Mouse (Mus musculus): ENCODE measurements at regions not wholly inside any gene's neighbourhood (a gene's known extent, or its start where the extent isn't known, plus 50 kb on each side); places are given as distances from the start of the nearest gene placed in this dataset.
A peak's percentile ranks its signal among the peaks of the same experiment; 100 is the strongest.

GRCm38 (mm10) chr3:130962151-130962633 is 148.1 kb upstream of the Lef1 start:
- DNase-seq = no peak
- no peaks in the 10 kb centered on the region for H3K4me1 ChIP-seq (ENCODE audit: control insufficient read depth, insufficient read depth, low read length)
- H3K4me3 ChIP-seq = no peak overlapping the region
- 49% methylated on average over 14 of the region's 14 CpGs for WGBS
- H3K9ac ChIP-seq (ENCODE audit: low read depth, low read length) = no peak overlapping the region
- no peaks in the 10 kb centered on the region for H3K27me3 ChIP-seq (ENCODE audit: control insufficient read depth, insufficient read depth, low read length)
- TF ChIP-seq POLR2A (IDR thresholded peaks at IDR 0.05; ENCODE audit: insufficient read depth, low read depth, low read length) (no peak), CTCF (IDR thresholded peaks at IDR 0.05) (no peak), EP300 (IDR thresholded peaks at IDR 0.05; ENCODE audit: insufficient read depth, low read depth, low read length) (no peak)
- no peaks in the 10 kb centered on the region for H3K36me3 ChIP-seq (ENCODE audit: control insufficient read depth, insufficient read depth, low read length)
- H3K79me2 ChIP-seq (replicated peaks; ENCODE audit: control insufficient read depth, insufficient read depth, low read length) = no peaks in the 10 kb centered on the region
- intact Hi-C loops (cut with DNase I) = no loop called here
- H3K27ac ChIP-seq = no peak overlapping the region

- no peak overlapping the region for H3K9ac ChIP-seq (ENCODE audit: low read depth, low read length)
- intact Hi-C loops (cut with DNase I) = no loop called here
- H3K36me3 ChIP-seq (ENCODE audit: control insufficient read depth, insufficient read depth, low read length) = no peaks in the 10 kb centered on the region
- no peaks in the 10 kb centered on the region for H3K4me1 ChIP-seq (ENCODE audit: control insufficient read depth, insufficient read depth, low read length)
- no peaks in the 10 kb centered on the region for H3K27me3 ChIP-seq (ENCODE audit: control insufficient read depth, insufficient read depth, low read length)
- 66% methylated on average over 6 of the region's 6 CpGs for WGBS
- H3K79me2 ChIP-seq (replicated peaks; ENCODE audit: control insufficient read depth, insufficient read depth, low read length) = no peaks in the 10 kb centered on the region
- H3K27ac ChIP-seq = no peak overlapping the region
- no peak overlapping the region for H3K4me3 ChIP-seq
- TF ChIP-seq CTCF (IDR thresholded peaks at IDR 0.05) (no peak), POLR2A (IDR thresholded peaks at IDR 0.05; ENCODE audit: insufficient read depth, low read depth, low read length) (no peak), EP300 (IDR thresholded peaks at IDR 0.05; ENCODE audit: insufficient read depth, low read depth, low read length) (no peak)
- no peak for DNase-seq
Observed at GRCm38 (mm10) chr3:130961704-130962103, 148.6 kb upstream of the Lef1 start.

GRCm38 (mm10) chr3:130955958-130956357 is 154.3 kb upstream of the Lef1 start:
- Histone ChIP-seq H3K4me1 (ENCODE audit: control insufficient read depth, insufficient read depth, low read length) (no peaks in the 10 kb centered on the region), H3K4me3 (no peak overlapping the region), H3K9ac (ENCODE audit: low read depth, low read length) (no peak overlapping the region), H3K27me3 (ENCODE audit: control insufficient read depth, insufficient read depth, low read length) (no peaks in the 10 kb centered on the region), H3K79me2 (replicated peaks; ENCODE audit: control insufficient read depth, insufficient read depth, low read length) (no peaks in the 10 kb centered on the region), H3K27ac (no peak overlapping the region), H3K36me3 (ENCODE audit: control insufficient read depth, insufficient read depth, low read length) (no peaks in the 10 kb centered on the region)
- WGBS = 65% methylated on average over 4 of the region's 4 CpGs
- TF ChIP-seq POLR2A (IDR thresholded peaks at IDR 0.05; ENCODE audit: insufficient read depth, low read depth, low read length) (no peak), EP300 (IDR thresholded peaks at IDR 0.05; ENCODE audit: insufficient read depth, low read depth, low read length) (no peak), CTCF (IDR thresholded peaks at IDR 0.05) (peak; percentile 13)
- DNase-seq = no peak
- intact Hi-C loops (cut with DNase I) = no loop called here

GRCm38 (mm10) chr3:130951381-130951780 is 158.9 kb upstream of the Lef1 start:
- H3K27me3 ChIP-seq (ENCODE audit: control insufficient read depth, insufficient read depth, low read length) = no peaks in the 10 kb centered on the region
- no peaks in the 10 kb centered on the region for H3K79me2 ChIP-seq (replicated peaks; ENCODE audit: control insufficient read depth, insufficient read depth, low read length)
- H3K4me1 ChIP-seq (ENCODE audit: control insufficient read depth, insufficient read depth, low read length) = no peaks in the 10 kb centered on the region
- WGBS = 50% methylated on average over 2 of the region's 2 CpGs
- DNase-seq = no peak
- H3K9ac ChIP-seq (ENCODE audit: low read depth, low read length) = no peak overlapping the region
- TF ChIP-seq CTCF (IDR thresholded peaks at IDR 0.05) = no peak
- no peak for TF ChIP-seq EP300 (IDR thresholded peaks at IDR 0.05; ENCODE audit: insufficient read depth, low read depth, low read length)
- no peak for TF ChIP-seq POLR2A (IDR thresholded peaks at IDR 0.05; ENCODE audit: insufficient read depth, low read depth, low read length)
- intact Hi-C loops (cut with DNase I) = no loop called here
- no peak overlapping the region for H3K4me3 ChIP-seq
- H3K27ac ChIP-seq = no peak overlapping the region
- no peaks in the 10 kb centered on the region for H3K36me3 ChIP-seq (ENCODE audit: control insufficient read depth, insufficient read depth, low read length)

GRCm38 (mm10) chr3:130950872-130951271 is 159.4 kb upstream of the Lef1 start:
- Histone ChIP-seq H3K36me3 (ENCODE audit: control insufficient read depth, insufficient read depth, low read length) (no peaks in the 10 kb centered on the region), H3K9ac (ENCODE audit: low read depth, low read length) (no peak overlapping the region)
- 70% methylated on average over 6 of the region's 6 CpGs for WGBS

GRCm38 (mm10) chr3:130947880-130948279 is 162.4 kb upstream of the Lef1 start:
- Histone ChIP-seq H3K4me3 (no peak overlapping the region), H3K27ac (no peak overlapping the region), H3K27me3 (ENCODE audit: control insufficient read depth, insufficient read depth, low read length) (no peaks in the 10 kb centered on the region), H3K36me3 (ENCODE audit: control insufficient read depth, insufficient read depth, low read length) (no peaks in the 10 kb centered on the region), H3K9ac (ENCODE audit: low read depth, low read length) (no peak overlapping the region), H3K79me2 (replicated peaks; ENCODE audit: control insufficient read depth, insufficient read depth, low read length) (no peaks in the 10 kb centered on the region), H3K4me1 (ENCODE audit: control insufficient read depth, insufficient read depth, low read length) (no peaks in the 10 kb centered on the region)
- TF ChIP-seq POLR2A (IDR thresholded peaks at IDR 0.05; ENCODE audit: insufficient read depth, low read depth, low read length) (no peak), EP300 (IDR thresholded peaks at IDR 0.05; ENCODE audit: insufficient read depth, low read depth, low read length) (no peak), CTCF (IDR thresholded peaks at IDR 0.05) (no peak)
- 83% methylated on average over 5 of the region's 5 CpGs for WGBS
- DNase-seq = no peak
- intact Hi-C loops (cut with DNase I) = no loop called here

More at GRCm38 (mm10) chr3:130950872-130951271, 159.4 kb upstream of the Lef1 start:
- DNase-seq = no peak
- Histone ChIP-seq H3K4me3 (no peak overlapping the region), H3K27me3 (ENCODE audit: control insufficient read depth, insufficient read depth, low read length) (no peaks in the 10 kb centered on the region), H3K27ac (no peak overlapping the region), H3K4me1 (ENCODE audit: control insufficient read depth, insufficient read depth, low read length) (no peaks in the 10 kb centered on the region), H3K79me2 (replicated peaks; ENCODE audit: control insufficient read depth, insufficient read depth, low read length) (no peaks in the 10 kb centered on the region)
- TF ChIP-seq CTCF (IDR thresholded peaks at IDR 0.05) (no peak), POLR2A (IDR thresholded peaks at IDR 0.05; ENCODE audit: insufficient read depth, low read depth, low read length) (no peak), EP300 (IDR thresholded peaks at IDR 0.05; ENCODE audit: insufficient read depth, low read depth, low read length) (no peak)
- intact Hi-C loops (cut with DNase I) = no loop called here

Measured in heart, adult 2 months (tissue).